Mouse (Mus musculus): ENCODE data around the gene Etfbkmt.

DNA sequence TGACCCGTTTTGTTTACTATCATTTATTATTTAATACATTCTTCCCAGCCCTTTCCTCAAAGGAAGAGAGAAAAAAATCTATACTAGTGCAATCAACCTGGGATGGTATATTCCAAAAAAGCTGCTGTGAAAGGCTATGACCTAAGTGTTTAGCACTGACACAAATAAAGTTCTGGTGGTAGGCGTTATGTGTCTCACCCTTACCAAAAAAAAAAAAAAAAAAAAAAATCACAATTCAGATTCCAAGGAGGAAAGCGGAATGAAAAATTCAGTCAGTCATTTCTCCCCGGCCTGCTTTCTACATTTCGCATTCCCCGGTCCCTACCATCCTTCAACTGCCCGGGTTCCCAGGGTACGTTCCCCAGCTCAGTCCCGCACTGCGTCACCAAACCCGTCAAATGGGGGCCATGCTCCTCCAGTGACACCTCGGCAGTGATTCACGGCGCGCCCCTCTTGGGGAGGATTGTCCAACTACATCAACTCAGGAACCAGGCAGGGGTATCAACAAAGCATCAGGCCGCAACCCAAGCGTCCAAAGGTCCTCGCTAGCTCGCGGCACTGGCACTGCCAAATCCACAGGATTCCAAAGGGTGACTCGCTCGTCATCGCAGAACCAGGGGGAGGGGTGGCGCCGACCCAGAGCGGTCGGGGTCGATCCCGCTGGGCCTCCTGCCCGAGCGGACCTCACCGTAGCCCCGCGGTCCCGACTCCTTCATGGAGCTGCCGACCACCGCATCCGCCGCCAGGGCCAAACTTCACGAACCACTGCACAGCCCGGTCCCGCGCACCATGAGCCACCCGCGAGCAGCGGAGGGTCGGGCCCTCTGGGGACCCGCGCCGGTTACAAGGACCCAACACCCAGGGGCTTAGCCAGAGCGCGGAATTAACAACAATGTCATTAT lies 39.2 kb upstream of the Etfbkmt start:
- TF ChIP-seq CTCF (IDR thresholded peaks at IDR 0.05; ENCODE audit: insufficient read depth, low read length) (no peak), POLR2A (IDR thresholded peaks at IDR 0.05; ENCODE audit: borderline replicate concordance, extremely low read depth, low read depth, low read length) (0 out of 2 replicates have a peak, but pooled peaks have one; percentile 14)

Measured in lung, adult 2 months (tissue).